Mouse (Mus musculus): ENCODE data around the gene Fam160b1. TPM values are rescaled to one million over a fixed set of nuclear protein-coding genes. Genes with fewer than 3 reads are reported as not detected.
A peak's percentile ranks its signal among the peaks of the same experiment; 100 is the strongest.

Gene Fam160b1
- total RNA-seq (2021) = 10 to 100 TPM; 19.4 to 20.6 TPM
- polyA plus RNA-seq (2012; rRNA removed) = 9.6 and 10.6 TPM in 2 replicates
- long read RNA-seq, full-length matches to known transcripts = 9 of 10 reads
- long read RNA-seq, partial matches to known transcripts = 0 of 10 reads
- long read RNA-seq, other reads (novel, unspliced or antisense) = 1 of 10 reads

DNA sequence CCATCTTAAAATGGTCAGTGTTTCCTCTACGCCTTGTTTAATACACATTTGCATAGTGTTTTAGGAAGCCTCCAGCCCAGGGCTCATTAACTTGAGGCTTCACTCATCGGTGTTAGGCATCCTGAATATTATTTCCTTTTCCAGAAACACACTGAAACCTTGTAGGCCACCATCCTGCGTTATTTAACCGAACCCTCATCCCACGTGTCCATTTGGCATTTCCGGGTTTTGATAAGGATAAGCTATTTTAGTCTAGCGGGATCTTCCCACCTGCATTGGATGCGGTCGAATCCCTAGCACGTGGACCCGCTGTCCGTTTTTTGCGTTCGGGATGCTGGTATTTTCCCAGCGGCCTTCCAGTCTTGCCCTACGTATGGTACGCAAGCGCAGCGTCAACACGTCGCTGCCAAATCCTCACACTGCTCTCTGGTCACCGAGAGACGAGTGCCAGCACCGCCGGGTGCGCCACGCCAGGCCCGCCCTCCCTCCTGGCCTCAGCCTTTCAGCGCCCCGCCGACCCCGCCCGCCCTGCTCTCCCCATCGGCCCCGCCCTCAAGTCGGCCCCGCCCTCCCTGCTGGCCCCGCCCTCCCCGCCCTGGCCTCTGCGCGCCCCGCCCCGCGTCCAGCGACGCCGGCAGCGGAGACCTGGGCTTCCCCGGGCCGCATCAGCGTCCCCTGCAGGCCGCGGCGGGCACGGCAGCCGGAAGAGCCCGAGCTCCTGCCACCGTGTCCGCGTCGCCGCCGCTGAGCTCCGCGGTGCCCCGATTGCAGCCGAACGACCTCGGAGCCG lies at the start of gene Fam160b1:
TSS of gene Fam160b1 (plus strand) at position 340 of the 790 bp plus-strand sequence.
- DNase-seq = peak; percentile 97

GRCm38 (mm10) chr19:57313226-57313625 lies 47.3 kb upstream of the Fam160b1 start:
- no peak for DNase-seq

DNA sequence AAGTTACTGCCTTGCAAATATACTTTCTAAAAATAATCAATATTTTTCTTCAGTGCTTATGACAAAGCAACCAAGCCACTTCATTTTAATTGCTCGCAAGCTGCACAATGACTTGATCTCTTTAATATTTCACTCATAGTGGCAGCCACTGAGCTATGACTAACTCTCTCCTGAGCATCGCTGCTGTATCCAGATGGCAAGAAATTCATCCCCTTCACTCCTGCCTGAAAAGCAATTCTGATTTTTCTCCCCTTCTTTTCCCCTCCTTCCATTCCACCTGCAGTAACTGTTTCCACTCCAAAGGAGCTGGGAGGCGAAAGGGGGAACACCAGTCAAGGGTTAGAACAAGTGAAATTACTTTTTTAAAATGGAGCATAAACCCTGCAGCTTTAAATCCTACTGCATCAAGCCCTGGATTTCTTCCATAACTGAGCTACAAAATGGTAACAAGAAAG lies 46.6 kb upstream of the Fam160b1 start:
- DNase-seq = no peak

DNA sequence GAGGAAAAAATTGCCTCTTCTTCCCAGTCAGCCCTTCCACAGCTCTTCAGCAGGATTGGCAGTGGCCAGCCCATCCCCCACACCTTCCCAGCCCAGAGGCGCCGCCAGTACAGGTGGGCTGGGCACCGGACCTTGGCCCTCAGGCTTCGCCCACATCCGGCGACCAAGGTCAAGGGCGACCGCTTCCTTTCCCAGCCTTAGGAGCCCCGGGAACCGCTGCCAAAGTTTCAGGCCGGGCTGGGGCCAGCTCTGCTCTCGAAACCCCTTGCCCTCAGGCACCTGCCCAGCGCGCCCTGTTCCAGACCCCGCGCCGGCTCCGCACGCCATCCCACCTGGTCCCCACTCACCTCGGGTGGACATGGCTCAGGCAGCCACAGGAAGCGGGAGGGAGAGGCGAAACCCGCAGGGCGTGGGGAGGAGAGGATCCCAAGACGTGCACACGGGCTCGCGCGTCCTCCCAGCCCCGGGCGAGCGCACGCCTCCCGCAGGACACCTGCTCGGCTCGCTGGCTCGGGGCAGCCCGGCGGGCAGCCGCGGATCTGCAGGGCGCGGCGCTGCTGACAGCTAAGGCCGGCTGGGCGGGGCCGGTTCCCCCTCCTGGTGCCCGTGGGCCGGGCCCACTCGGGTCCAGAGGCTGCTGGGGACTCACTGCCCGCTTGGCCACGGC lies 46.0 kb upstream of the Fam160b1 start, which contains the start of gene Ablim1:
TSS of gene Ablim1 (minus strand) at position 574 of the 667 bp plus-strand sequence.
- DNase-seq = peak; percentile 76

- peak; percentile 76 for DNase-seq
Measured at GRCm38 (mm10) chr19:57315013-57315565, 45.4 kb upstream of the Fam160b1 start.

- no peak for DNase-seq
Measured at GRCm38 (mm10) chr19:57316597-57316996, 43.9 kb upstream of the Fam160b1 start.

DNA sequence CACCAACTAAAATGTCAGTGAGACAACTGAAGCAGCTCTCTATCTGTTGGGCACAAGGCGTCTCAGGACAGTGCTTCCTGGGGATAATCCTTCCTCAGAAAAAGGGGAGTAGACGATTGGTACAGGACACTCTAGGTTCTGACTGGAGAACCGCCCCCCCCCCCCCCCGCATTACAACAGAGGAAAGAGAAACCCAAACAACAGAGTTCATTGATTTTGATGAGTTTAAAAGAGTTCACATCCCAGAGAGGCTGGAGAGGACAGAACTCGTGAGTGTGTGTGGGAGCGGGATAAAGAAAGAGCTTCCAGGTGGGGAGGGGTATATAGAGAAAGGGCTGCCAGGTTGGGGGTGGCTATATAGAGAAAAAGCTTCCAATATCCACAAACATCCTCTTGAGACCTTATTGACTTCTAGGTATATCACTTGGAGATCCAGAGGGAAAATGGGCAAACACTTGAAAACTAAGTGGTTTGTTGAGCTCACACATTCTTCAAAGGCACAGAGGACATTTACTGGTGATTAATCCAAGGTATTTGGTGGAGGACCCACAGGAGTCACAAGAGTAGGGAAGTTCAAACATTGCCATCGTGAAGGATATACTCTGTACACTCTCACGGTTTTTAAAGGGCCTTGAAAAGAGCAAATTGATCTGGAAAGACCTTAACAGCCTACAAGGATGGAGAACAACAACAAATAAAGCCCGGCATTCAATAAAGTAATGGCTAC lies 39.7 kb upstream of the Fam160b1 start:
- no peak for DNase-seq

- no peak for DNase-seq
Measured at GRCm38 (mm10) chr19:57321839-57322238, 38.6 kb upstream of the Fam160b1 start.

GRCm38 (mm10) chr19:57322491-57322890 lies 38.0 kb upstream of the Fam160b1 start:
- no peak for DNase-seq

GRCm38 (mm10) chr19:57323087-57323486 lies 37.4 kb upstream of the Fam160b1 start:
- no peak for DNase-seq

GRCm38 (mm10) chr19:57325748-57326300 lies 34.7 kb upstream of the Fam160b1 start:
- peak; percentile 44 for DNase-seq

GRCm38 (mm10) chr19:57327679-57328078 lies 32.8 kb upstream of the Fam160b1 start:
- no peak for DNase-seq

- no peak for DNase-seq
Measured at GRCm38 (mm10) chr19:57328269-57328668, 32.2 kb upstream of the Fam160b1 start.

DNA sequence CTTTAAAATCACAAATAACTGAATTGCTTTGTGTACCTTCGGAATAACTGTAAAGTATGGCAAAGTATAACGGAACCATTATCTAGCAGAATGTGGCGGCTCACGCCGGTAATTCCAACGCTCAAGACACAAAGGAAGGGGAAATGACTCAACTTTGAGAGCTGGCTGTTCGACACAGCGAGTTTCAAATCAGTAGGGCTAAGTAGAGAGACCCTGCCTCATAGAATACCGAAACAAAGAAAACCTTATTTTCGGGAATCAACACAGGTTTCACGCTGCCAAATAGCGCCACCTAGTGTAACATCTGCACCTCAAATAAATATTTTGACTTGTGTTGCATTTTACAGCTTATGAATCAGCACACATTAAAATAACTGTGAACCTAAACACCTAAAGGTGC lies 31.7 kb upstream of the Fam160b1 start:
- peak; percentile 20 for DNase-seq

GRCm38 (mm10) chr19:57330309-57330708 lies 30.2 kb upstream of the Fam160b1 start:
- no peak for DNase-seq

DNA sequence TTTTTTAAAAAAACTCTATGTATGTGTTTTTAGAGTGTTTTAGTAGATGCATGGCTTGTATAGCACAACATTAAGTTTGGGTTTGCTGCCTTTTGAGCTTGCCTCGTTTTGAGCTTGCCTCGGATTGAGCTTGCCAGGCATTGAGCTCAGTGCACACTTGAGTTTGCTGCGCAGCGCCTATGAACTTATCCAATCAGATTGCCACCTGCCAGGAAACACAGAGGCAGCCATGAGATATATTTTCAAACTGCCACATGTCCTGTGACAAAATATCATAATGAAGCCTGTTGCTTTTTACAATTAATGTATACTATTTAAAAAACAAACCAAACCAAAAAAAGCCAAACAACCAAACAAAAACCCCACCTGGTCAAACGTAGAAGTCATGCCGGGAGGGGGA lies 29.2 kb upstream of the Fam160b1 start:
- no peak for DNase-seq

DNA sequence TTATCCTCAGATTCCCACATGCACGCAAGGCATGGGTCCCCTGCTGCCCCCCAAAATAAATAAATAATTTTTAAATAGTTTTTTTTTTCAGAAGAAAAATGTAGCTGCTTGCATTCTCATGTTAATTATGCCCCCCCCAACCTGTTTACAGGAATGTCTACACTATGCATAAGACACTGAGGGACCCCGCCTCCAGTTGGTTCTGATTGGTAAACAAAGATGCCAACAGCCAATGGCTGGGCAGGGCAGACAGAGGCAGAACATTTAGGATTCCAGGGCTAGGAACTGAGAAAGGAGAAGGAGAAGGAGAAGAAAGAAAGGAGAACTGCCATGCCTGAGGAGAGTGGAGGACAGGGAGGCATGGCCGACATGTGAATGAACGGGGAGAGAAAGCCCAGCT lies 27.1 kb upstream of the Fam160b1 start:
- DNase-seq = no peak

GRCm38 (mm10) chr19:57335135-57335534 lies 25.3 kb upstream of the Fam160b1 start:
- DNase-seq = no peak

DNA sequence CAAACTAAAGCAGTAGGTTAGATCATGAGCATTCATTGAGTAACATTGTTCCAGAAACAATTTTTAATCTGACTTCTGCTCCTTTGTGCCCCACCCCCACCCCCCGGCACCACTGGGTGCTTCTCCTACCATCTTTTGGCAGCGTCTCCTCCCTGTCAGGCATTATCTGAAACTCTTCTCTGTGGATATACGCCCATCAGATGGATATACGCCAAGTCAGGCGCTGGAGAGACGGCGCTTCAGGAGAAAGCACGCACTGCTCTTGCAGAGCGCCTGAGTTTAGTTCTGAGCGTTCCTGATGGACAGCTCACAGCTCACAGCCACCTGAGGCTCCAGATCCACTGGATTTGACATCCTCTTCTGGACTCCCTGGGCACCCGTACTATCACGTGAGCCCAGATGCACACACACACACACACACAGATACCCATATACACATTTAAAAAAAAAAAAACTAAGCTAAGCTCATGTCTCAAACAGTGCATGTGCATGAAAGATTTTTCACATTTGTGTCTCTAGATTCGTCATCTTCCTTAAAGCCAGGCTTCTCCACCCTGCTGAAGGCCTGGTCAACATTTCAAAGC lies 21.1 kb upstream of the Fam160b1 start:
- no peak for DNase-seq

DNA sequence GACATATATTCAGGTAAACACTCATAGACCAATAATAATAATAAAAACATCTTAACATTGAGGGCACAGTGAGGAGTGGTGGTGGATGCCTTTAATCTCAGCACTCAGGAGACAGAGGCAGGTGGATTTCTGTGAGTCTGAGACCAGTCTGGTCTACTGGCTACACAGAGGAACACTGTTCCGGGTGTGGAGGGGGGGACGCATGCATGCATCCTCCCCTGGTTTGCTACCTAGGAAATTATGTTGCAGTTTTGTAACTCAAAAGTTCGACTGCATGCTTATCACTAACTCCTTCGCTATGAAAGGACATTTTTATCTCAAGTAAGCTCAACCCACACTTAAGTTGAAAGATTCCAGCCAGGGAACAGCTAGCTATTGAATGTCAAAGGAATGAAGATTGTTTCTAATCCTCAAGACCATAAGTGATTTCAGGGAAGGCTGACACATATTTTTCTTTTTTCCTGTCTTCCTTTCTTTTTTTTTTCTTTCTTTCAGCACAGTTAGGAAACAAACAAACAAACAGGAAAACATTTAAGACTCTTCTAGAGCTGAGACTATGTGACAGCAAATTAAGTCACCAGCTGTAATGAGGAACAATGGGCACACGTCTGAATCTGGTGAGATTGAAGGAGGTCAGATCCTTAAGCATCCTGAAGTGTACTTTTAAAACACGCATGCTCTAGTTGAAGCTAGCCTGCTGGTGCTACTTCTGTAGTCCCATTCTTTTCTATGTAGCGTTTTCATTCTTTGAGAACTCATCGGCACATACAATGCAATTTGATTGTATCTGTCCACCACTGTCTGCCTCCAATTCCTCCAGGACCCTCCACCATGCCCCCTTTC lies 19.4 kb upstream of the Fam160b1 start:
- no peak for DNase-seq
